Comparison of ENCODE assay signal across 20 mouse cellular contexts in genomic region chr2:169647091-169647490, GRCm38 (mm10). TPM values are rescaled to one million over a fixed set of nuclear protein-coding genes. Genes with fewer than 3 reads are reported as not detected.
"Had no signal": no experiment of that assay in that cellular context is flagged by ENCODE, and none has a peak within 500 bp of the region (broad histone marks: within the 10 kb centered on the region; RNA-seq: fewer than 3 reads in every experiment).

No protein-coding gene starts in this region.

- DNase-seq: liver; liver, embryonic 13.5 days; liver, postnatal 0 days; lung, adult 18-20 months; lung, adult 2 months; lung, embryonic 14.5 days; lung, postnatal 10 days; lung, postnatal 14 days; lung, postnatal 36 days; lung, postnatal 4 days; midbrain, embryonic 14.5 days had no signal

RNA-seq across cellular contexts. Expression of gene Tshz2, which starts 14.3 kb away (rescaled TPM):
- total RNA-seq: megakaryocyte progenitor cell, adult 5-6 weeks; megakaryocyte, adult 5-6 weeks; megakaryocyte-erythroid progenitor cell, adult 5-6 weeks; monocyte, adult 5-6 weeks had no signal

RNA-seq across cellular contexts. Expression of gene Gm11011, which starts 59.5 kb away (rescaled TPM):
- total RNA-seq: left cerebral cortex, postnatal 10 days; left cerebral cortex, postnatal 14 days; left cerebral cortex, postnatal 36 days; liver, adult 2 months; megakaryocyte progenitor cell, adult 5-6 weeks; megakaryocyte, adult 5-6 weeks; megakaryocyte-erythroid progenitor cell, adult 5-6 weeks; midbrain, postnatal 0 days; monocyte, adult 5-6 weeks had no signal
